Mouse (Mus musculus) thymus, adult 2 months (tissue): ENCODE measurements around the gene Tmem59.

Experiments used
- CTCF ChIP-seq: fragments of 200-500 bp; IDR thresholded peaks from 2 replicates; pipeline ENCODE4 v1.5.1; 2012; ENCODE audit warnings: mild to moderate bottlenecking, control low read depth, low read length, moderate library complexity, borderline replicate concordance; ENCODE audit not compliant: control insufficient read depth, poor library complexity, insufficient read depth; ENCODE audit errors: extremely low read depth
- POLR2A ChIP-seq: fragments of 200-500 bp; IDR thresholded peaks from 2 replicates; pipeline ENCODE4 v1.6.1; 2012; ENCODE audit warnings: mild to moderate bottlenecking, low read length, control low read depth, moderate library complexity; ENCODE audit not compliant: control insufficient read depth, poor library complexity, insufficient read depth; ENCODE audit errors: extremely low read depth

GRCm38 (mm10) chr4:107134891-107135290 is 43.3 kb upstream of the Tmem59 start:
- TF ChIP-seq CTCF (no peak), POLR2A (no peak)
